Mouse (Mus musculus) liver, adult 2 months (tissue): Measurements from ENCODE around the gene Hand1. TPM values are rescaled to one million over a fixed set of nuclear protein-coding genes. Genes with fewer than 3 reads are reported as not detected.

ENCODE experiments used
- DNase-seq: peaks from one replicate; pipeline ENCODE4 v3.0.0-alpha.2; 2011; ENCODE audit warnings: low read depth, low spot score; ENCODE audit errors: extremely low read depth
- H3K27ac ChIP-seq: fragments of 200-500 bp; replicated peaks from 2 replicates; pipeline ENCODE4 v1.5.1; 2012; ENCODE audit warnings: low read depth, mild to moderate bottlenecking, control low read depth, inconsistent platforms, low read length; ENCODE audit not compliant: insufficient read depth
- H3K27me3 ChIP-seq: fragments of 200-500 bp; 2 replicates; pipeline ENCODE4 v1.6.1; 2012; ENCODE audit warnings: mild to moderate bottlenecking, moderate library complexity, low read length, inconsistent platforms; ENCODE audit not compliant: control insufficient read depth, insufficient read depth
- H3K36me3 ChIP-seq: fragments of 200-500 bp; 2 replicates; pipeline ENCODE4 v1.6.1; 2012; ENCODE audit warnings: low read length, inconsistent platforms; ENCODE audit not compliant: control insufficient read depth, insufficient read depth
- H3K4me1 ChIP-seq: fragments of 200-500 bp; 2 replicates; pipeline ENCODE4 v1.6.1; 2011; ENCODE audit warnings: low read length; ENCODE audit not compliant: control insufficient read depth, insufficient read depth
- H3K4me3 ChIP-seq: fragments of 200-500 bp; 2 replicates; pipeline ENCODE4 v1.5.1; 2011; ENCODE audit warnings: low read depth, mild to moderate bottlenecking, control low read depth, low read length, moderate library complexity; ENCODE audit not compliant: insufficient read depth
- H3K79me2 ChIP-seq: fragments of 200-500 bp; 2 replicates; pipeline ENCODE4 v1.6.1; 2012; ENCODE audit warnings: inconsistent platforms, mild to moderate bottlenecking, low read length, moderate library complexity; ENCODE audit not compliant: control insufficient read depth, insufficient read depth
- H3K9ac ChIP-seq: fragments of 200-500 bp; 2 replicates; pipeline ENCODE4 v1.6.1; 2012; ENCODE audit warnings: low read depth, mild to moderate bottlenecking, control low read depth, inconsistent platforms, low read length
- CTCF ChIP-seq: fragments of 200-500 bp; IDR thresholded peaks from 2 replicates; pipeline ENCODE4 v1.5.1; 2011; ENCODE audit warnings: low read depth, low read length, control low read depth
- POLR2A ChIP-seq: fragments of 200-500 bp; IDR thresholded peaks from 2 replicates; pipeline ENCODE4 v1.6.1; 2011; ENCODE audit warnings: low read length, control low read depth; ENCODE audit not compliant: insufficient read depth; ENCODE audit errors: extremely low read depth
- WGBS: fragments of 180-500 bp; shearing (Covaris S2); methylation state at CpG from one replicate; pipeline ENCODE4 v1.1.7; 2018; 5-methylcytosine and 5-hydroxymethylcytosine counted together
- polyA plus RNA-seq: library from polyadenylated mRNA; depleted of rRNA; stranded (reverse); fragments of >200 nt; gene quantifications from 2 replicates; pipeline ENCODE4 v1.2.3, GENCODE M21; 2012
- total RNA-seq: library from RNA; depleted of rRNA; stranded (reverse); fragments of >200 nt; gene quantifications from 2 replicates; pipeline ENCODE4 v1.2.3, GENCODE M21; 2014

Hand1 gene
- total and polyA plus RNA-seq, 2 experiments: not detected

- Histone ChIP-seq H3K79me2 (no peaks in the 10 kb centered on the region), H3K9ac (no peak overlapping the region), H3K36me3 (peaks cover 5% of the 10 kb centered on the region), H3K4me3 (no peak overlapping the region), H3K27me3 (no peaks in the 10 kb centered on the region), H3K4me1 (no peaks in the 10 kb centered on the region), H3K27ac (no peak overlapping the region)
- TF ChIP-seq CTCF (no peak), POLR2A (no peak)
- WGBS: 92% methylated on average over 17 of the region's 17 CpGs
- peak; percentile 4 for DNase-seq
These were observed 23.4 kb downstream of the Hand1 start for GRCm38 (mm10) chr11:57809017-57809731.

- peaks cover 6% of the 10 kb centered on the region; the same call in 1 of the 2 replicates for H3K4me1 ChIP-seq
- H3K36me3 ChIP-seq: peaks cover 5% of the 10 kb centered on the region
- no peak for DNase-seq
- H3K79me2 ChIP-seq: peaks cover 11% of the 10 kb centered on the region
- H3K27ac ChIP-seq: no peak overlapping the region
- no peaks in the 10 kb centered on the region for H3K27me3 ChIP-seq
- 78% methylated on average over 3 of the region's 3 CpGs for WGBS
- H3K4me3 ChIP-seq: no peak overlapping the region
- TF ChIP-seq CTCF (no peak), POLR2A (no peak)
- no peak overlapping the region for H3K9ac ChIP-seq
These were observed 27.6 kb downstream of the Hand1 start for GRCm38 (mm10) chr11:57805047-57805446.

GRCm38 (mm10) chr11:57802511-57802870 lies 30.1 kb downstream of the Hand1 start:
- H3K4me3 ChIP-seq: peak overlapping the region; percentile 91
- peaks cover 6% of the 10 kb centered on the region; the same call in 1 of the 2 replicates for H3K4me1 ChIP-seq
- H3K9ac ChIP-seq: peak overlapping the region; percentile 86
- DNase-seq: peak; percentile 6
- no peak overlapping the region for H3K27ac ChIP-seq
- H3K79me2 ChIP-seq: peaks cover 11% of the 10 kb centered on the region
- H3K36me3 ChIP-seq: no peaks in the 10 kb centered on the region
- WGBS: 2% methylated on average over 18 of the region's 18 CpGs
- TF ChIP-seq CTCF (no peak), POLR2A (no peak)
- H3K27me3 ChIP-seq: no peaks in the 10 kb centered on the region

GRCm38 (mm10) chr11:57801766-57802510 lies 30.7 kb downstream of the Hand1 start:
- H3K4me1 ChIP-seq: peaks cover 6% of the 10 kb centered on the region; the same call in 1 of the 2 replicates
- H3K79me2 ChIP-seq: peaks cover 11% of the 10 kb centered on the region
- H3K27me3 ChIP-seq: no peaks in the 10 kb centered on the region
- H3K27ac ChIP-seq: no peak overlapping the region
- H3K9ac ChIP-seq: peak overlapping the region; percentile 86
- DNase-seq: peak; percentile 13
- TF ChIP-seq POLR2A (no peak), CTCF (no peak)
- no peaks in the 10 kb centered on the region for H3K36me3 ChIP-seq
- under 1% methylated on average over 84 of the region's 85 CpGs for WGBS
- H3K4me3 ChIP-seq: peak overlapping the region; percentile 91

- WGBS: under 1% methylated on average over 66 of the region's 66 CpGs
- TF ChIP-seq CTCF: no peak
- peak; percentile 70 for TF ChIP-seq POLR2A
These were observed 31.4 kb downstream of the Hand1 start, which contains the start of gene Sap30l for GRCm38 (mm10) chr11:57800971-57801765. Gene Sap30l (plus strand): TSS chr11:57801637.

More at GRCm38 (mm10) chr11:57800971-57801765, 31.4 kb downstream of the Hand1 start, which contains the start of gene Sap30l:
- H3K36me3 ChIP-seq: no peaks in the 10 kb centered on the region
- H3K79me2 ChIP-seq: peaks cover 11% of the 10 kb centered on the region
- peak; percentile 86 for DNase-seq
- no peaks in the 10 kb centered on the region for H3K27me3 ChIP-seq
- peaks cover 6% of the 10 kb centered on the region; the same call in 1 of the 2 replicates for H3K4me1 ChIP-seq
- H3K4me3 ChIP-seq: peak within 1 kb of the TSS; percentile 91
- H3K9ac ChIP-seq: peak within 1 kb of the TSS; percentile 86
- H3K27ac ChIP-seq: peak within 1 kb of the TSS; percentile 52
